Mouse (Mus musculus): ENCODE data around the gene Prr5. TPM values are rescaled to one million over a fixed set of nuclear protein-coding genes. Genes with fewer than 3 reads are reported as not detected.

Gene Prr5
- polyA plus RNA-seq, 1 experiment from 2014 or later: 31.4 TPM

DNA sequence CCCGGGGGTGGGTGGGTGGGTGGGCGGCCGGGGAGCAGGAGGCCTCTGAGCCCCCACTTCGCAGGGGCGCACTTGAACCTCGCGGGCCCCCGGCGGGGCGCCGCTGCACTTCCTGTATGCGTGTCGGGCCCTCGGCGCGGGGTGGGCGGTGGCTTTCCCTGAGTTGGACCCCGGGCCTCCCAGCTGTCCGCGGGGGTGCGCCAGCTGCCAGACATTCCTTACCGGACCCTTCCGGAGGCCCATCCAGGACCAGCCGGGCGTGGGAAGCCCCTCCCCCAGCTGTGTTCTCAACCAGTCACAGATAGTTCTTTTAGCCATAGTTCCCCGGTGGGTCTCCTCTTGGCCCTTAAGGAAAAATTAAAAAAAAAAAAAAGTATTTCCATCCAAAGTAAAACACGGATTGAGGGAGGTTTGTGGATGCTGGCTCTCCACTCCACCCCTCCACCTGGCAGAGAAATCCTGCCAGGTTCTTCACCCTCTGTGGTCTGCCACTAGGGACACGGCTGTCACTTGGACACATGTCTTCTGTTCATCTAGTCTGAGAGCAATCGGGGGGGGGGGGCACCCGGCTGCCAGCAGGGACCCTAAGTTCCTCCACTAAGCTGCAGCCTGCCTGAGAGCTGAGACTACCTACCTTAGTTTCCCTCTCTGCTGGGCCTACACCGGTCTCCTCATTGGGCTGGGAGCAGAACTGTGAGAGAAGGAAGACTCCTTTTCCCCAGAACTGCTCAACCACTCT, 12.2 kb downstream of the Prr5 start:
- Histone ChIP-seq H3K27ac (replicated peaks) (peak overlapping the region; percentile 75), H3K9me3 (replicated peaks) (no peaks in the 10 kb centered on the region), H3K27me3 (no peaks in the 10 kb centered on the region), H3K4me2 (replicated peaks) (peak overlapping the region; percentile 93), H3K9ac (peak overlapping the region; percentile 62), H3K36me3 (no peaks in the 10 kb centered on the region), H3K4me1 (peaks cover 27% of the 10 kb centered on the region), H3K4me3 (replicated peaks) (peak overlapping the region; percentile 76)
- peak; percentile 77 for ATAC-seq (ENCODE audit: insufficient number of reproducible peaks, low FRiP score, low TSS enrichment, low read depth)
- 1% methylated on average over 31 of the region's 31 CpGs for WGBS

DNA sequence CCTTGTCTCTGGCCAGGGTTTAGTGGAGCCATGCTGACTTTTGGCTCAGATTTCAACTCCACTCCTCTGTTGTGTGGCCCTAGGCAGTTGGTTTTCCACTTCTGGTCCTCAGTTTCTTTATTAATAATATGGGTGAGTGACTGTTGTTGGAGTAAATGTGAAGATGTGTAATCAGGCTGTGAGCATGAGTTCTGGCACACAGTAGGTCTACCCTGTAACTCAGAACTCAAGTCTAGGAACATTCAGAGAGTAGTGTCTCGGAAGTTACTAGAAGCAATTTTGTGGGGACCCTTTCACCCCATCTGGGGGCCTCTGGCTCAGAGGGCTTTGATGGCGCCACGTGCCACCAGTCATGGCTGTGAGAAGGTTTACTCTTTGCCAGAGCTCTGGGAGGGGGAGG, 12.8 kb downstream of the Prr5 start:
- H3K9ac ChIP-seq: no peak overlapping the region
- H3K27ac ChIP-seq (replicated peaks): peak overlapping the region; percentile 75; the same call in 1 of the 2 replicates
- WGBS: 66% methylated on average over 3 of the region's 3 CpGs
- ATAC-seq (ENCODE audit: insufficient number of reproducible peaks, low FRiP score, low TSS enrichment, low read depth): no peak
- H3K36me3 ChIP-seq: no peaks in the 10 kb centered on the region
- no peaks in the 10 kb centered on the region for H3K27me3 ChIP-seq
- no peaks in the 10 kb centered on the region for H3K9me3 ChIP-seq (replicated peaks)
- H3K4me2 ChIP-seq (replicated peaks): peak overlapping the region; percentile 93
- H3K4me3 ChIP-seq (replicated peaks): peak overlapping the region; percentile 76
- peaks cover 27% of the 10 kb centered on the region for H3K4me1 ChIP-seq

DNA sequence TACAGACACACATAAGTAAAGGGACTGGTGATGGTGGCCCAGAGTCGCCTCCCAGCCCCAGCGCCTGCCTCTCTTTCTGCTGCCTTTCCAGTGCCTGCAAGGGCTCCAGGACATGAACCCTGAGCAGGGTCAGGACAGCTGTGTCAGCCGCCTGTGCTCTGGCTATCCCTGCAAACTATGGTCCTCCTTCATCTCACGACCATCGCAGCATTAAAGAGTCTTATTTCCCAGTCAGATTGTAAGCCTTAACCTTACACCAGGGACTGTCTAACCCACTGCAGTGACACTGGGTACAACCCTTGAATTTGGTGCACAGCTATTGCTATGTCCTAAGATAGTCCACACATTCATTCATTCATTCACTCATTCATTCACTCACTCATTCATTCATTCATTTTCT, 13.4 kb downstream of the Prr5 start:
- 77% methylated on average over 5 of the region's 5 CpGs for WGBS
- no peak for ATAC-seq (ENCODE audit: insufficient number of reproducible peaks, low FRiP score, low TSS enrichment, low read depth)
- Histone ChIP-seq H3K9ac (no peak overlapping the region), H3K27me3 (no peaks in the 10 kb centered on the region), H3K27ac (replicated peaks) (no peak overlapping the region), H3K36me3 (no peaks in the 10 kb centered on the region; the same call in 1 of the 2 replicates), H3K4me2 (replicated peaks) (peak overlapping the region; percentile 93; the same call in 1 of the 2 replicates), H3K9me3 (replicated peaks) (no peaks in the 10 kb centered on the region), H3K4me3 (replicated peaks) (peak overlapping the region; percentile 76; the same call in 1 of the 2 replicates), H3K4me1 (peaks cover 27% of the 10 kb centered on the region)

DNA sequence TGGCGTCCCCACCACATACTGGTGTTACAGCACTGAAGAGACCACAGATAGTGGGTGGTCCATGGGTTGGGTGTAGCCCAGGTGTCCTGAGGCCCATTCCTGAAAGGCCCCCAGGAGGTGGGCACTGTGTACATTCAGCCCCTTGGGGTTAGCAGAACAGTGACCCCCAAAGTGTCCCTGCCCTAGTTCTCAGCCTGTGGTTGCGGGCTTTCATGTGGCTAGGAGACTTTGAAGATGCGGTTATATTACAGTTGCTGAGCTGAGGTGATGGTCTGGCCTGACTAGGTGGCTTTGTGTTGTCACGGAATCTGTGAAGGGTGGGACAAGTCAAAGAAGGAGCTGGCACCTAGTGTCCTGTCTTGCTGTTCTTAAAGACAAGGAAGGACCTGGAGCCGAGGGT, 15.1 kb downstream of the Prr5 start:
- Histone ChIP-seq H3K9me3 (replicated peaks) (no peaks in the 10 kb centered on the region), H3K36me3 (peaks cover 12% of the 10 kb centered on the region), H3K9ac (no peak overlapping the region), H3K4me2 (replicated peaks) (no peak overlapping the region), H3K4me1 (peaks cover 27% of the 10 kb centered on the region), H3K27me3 (no peaks in the 10 kb centered on the region), H3K27ac (replicated peaks) (no peak overlapping the region), H3K4me3 (replicated peaks) (no peak overlapping the region)
- no peak for ATAC-seq (ENCODE audit: insufficient number of reproducible peaks, low FRiP score, low TSS enrichment, low read depth)
- WGBS: 71% methylated on average over 5 of the region's 5 CpGs

DNA sequence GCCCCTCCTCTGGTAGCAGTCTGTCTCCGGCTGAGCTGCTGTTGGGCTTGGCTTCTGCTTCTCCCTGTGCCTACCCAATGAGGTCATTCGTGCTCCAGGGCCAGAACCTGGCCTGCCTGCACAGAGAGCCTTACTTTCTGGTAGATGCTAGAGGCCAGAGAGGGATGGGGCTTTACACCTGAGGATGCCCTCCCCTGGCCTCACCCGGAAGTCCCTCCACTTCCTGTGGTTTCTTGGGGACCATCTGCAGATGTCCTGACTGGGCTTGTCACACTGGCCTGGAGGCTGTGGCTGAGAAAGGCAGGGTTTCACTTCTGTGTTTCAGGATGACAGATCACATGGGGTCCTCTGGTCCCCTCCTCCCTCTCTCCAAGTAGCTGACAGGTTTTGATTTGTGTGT, 16.0 kb downstream of the Prr5 start:
- no peak overlapping the region for H3K4me2 ChIP-seq (replicated peaks)
- 42% methylated on average over 3 of the region's 3 CpGs for WGBS
- no peak for ATAC-seq (ENCODE audit: insufficient number of reproducible peaks, low FRiP score, low TSS enrichment, low read depth)
- H3K4me3 ChIP-seq (replicated peaks): no peak overlapping the region
- H3K27ac ChIP-seq (replicated peaks): no peak overlapping the region
- H3K27me3 ChIP-seq: no peaks in the 10 kb centered on the region
- no peak overlapping the region for H3K9ac ChIP-seq
- peaks cover 25% of the 10 kb centered on the region for H3K4me1 ChIP-seq
- H3K36me3 ChIP-seq: peaks cover 21% of the 10 kb centered on the region
- no peaks in the 10 kb centered on the region for H3K9me3 ChIP-seq (replicated peaks)

DNA sequence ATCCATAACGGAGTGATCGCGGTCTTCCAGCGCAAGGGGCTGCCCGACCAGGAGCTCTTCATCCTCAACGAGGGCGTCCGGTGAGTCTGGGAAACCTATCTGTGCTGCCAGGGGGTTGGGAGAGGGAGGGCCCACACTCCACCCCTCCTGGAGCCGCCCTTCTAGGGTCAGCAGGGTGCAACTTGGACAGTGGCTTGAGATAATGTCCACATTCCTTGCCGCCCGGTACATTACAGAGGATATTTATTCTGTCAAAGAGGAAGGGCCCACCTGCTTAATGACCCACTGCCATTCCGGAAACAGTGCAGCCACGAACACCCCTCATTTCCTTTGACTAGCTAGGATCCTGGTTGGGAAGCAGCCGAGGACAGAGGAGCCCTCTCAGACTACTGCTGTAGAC, 18.5 kb downstream of the Prr5 start:
- H3K27ac ChIP-seq (replicated peaks): no peak overlapping the region
- 69% methylated on average over 14 of the region's 14 CpGs for WGBS
- H3K9ac ChIP-seq: no peak overlapping the region
- H3K9me3 ChIP-seq (replicated peaks): no peaks in the 10 kb centered on the region
- peaks cover 39% of the 10 kb centered on the region for H3K36me3 ChIP-seq
- no peak overlapping the region for H3K4me2 ChIP-seq (replicated peaks)
- H3K27me3 ChIP-seq: no peaks in the 10 kb centered on the region
- peaks cover 5% of the 10 kb centered on the region; the same call in 1 of the 2 replicates for H3K4me1 ChIP-seq
- H3K4me3 ChIP-seq (replicated peaks): no peak overlapping the region
- no peak for ATAC-seq (ENCODE audit: insufficient number of reproducible peaks, low FRiP score, low TSS enrichment, low read depth)

DNA sequence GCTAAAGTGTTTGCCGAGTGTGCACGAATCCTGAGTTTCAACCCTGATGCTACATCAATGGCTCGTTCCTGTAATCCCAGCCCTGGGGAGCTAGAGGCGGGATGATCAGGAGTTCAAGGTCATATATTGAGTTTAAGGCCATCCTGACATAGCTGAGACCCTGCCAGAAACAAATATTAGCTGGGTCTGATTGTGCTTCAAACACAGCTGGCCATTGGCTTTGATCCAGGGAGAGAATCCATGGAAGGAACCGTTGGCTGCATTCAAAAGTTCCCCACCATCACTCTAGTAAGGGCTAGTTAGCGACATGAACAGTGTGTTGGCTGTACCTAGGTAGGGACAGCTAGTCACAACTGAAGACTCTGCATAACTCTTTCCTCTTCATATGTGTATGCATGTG, 19.9 kb downstream of the Prr5 start:
- Histone ChIP-seq H3K9ac (no peak overlapping the region), H3K4me1 (peaks cover 5% of the 10 kb centered on the region; the same call in 1 of the 2 replicates), H3K9me3 (replicated peaks) (no peaks in the 10 kb centered on the region), H3K27ac (replicated peaks) (no peak overlapping the region), H3K4me3 (replicated peaks) (no peak overlapping the region), H3K27me3 (no peaks in the 10 kb centered on the region), H3K4me2 (replicated peaks) (no peak overlapping the region), H3K36me3 (peaks cover 53% of the 10 kb centered on the region)
- ATAC-seq (ENCODE audit: insufficient number of reproducible peaks, low FRiP score, low TSS enrichment, low read depth): no peak
- WGBS: 85% methylated on average over 6 of the region's 6 CpGs

DNA sequence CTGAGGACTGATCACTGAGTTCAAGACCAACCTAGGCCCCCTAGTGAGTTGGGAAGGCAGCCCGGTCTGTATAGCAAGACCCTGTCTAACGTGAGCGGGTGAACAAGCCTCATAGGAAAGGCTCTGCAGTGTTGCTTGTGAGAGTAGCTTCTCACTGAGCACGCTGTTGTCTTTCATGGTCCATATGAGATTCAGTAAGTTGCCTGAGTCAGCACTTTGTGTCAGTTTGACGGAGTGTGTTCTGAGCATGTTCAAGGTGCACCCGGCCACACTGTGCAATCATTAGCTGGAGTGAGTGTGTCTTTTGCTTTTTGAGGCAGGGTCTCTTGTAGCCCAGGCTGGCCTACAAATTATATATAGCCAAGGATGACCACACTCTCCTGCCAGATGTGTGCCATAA, 22.1 kb downstream of the Prr5 start:
- peaks cover 53% of the 10 kb centered on the region for H3K36me3 ChIP-seq
- ATAC-seq (ENCODE audit: insufficient number of reproducible peaks, low FRiP score, low TSS enrichment, low read depth): no peak
- 90% methylated on average over 6 of the region's 6 CpGs for WGBS

DNA sequence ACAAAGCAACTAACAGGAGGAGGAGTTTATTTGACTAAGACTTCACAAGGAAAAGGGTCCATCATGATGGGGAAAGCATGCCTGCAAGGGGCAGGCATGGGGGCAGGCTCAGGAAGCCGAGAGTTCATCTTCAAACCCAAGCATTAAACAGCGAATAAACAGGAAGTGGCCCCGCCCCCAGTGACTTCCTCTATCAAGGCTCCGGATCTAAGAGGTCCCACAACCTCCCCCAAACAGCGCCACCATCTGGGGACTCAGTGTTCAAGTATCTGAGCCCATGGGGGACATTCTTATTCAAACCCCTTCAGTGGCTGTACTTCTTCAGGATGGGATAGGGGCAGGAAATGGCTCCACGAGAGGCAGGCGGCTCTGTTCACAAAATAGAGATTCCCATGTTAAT, 23.2 kb downstream of the Prr5 start:
- Histone ChIP-seq H3K4me2 (replicated peaks) (no peak overlapping the region), H3K27me3 (no peaks in the 10 kb centered on the region), H3K4me1 (peaks cover 19% of the 10 kb centered on the region), H3K9ac (no peak overlapping the region), H3K9me3 (replicated peaks) (no peaks in the 10 kb centered on the region), H3K4me3 (replicated peaks) (no peak overlapping the region), H3K27ac (replicated peaks) (no peak overlapping the region), H3K36me3 (peaks cover 53% of the 10 kb centered on the region)
- no peak for ATAC-seq (ENCODE audit: insufficient number of reproducible peaks, low FRiP score, low TSS enrichment, low read depth)
- WGBS: 88% methylated on average over 7 of the region's 7 CpGs

More for the DNA sequence above, 22.1 kb downstream of the Prr5 start:
- no peaks in the 10 kb centered on the region for H3K27me3 ChIP-seq
- no peak overlapping the region for H3K9ac ChIP-seq
- no peak overlapping the region for H3K4me3 ChIP-seq (replicated peaks)
- H3K27ac ChIP-seq (replicated peaks): no peak overlapping the region
- peaks cover 8% of the 10 kb centered on the region; the same call in 1 of the 2 replicates for H3K4me1 ChIP-seq
- H3K9me3 ChIP-seq (replicated peaks): no peaks in the 10 kb centered on the region
- H3K4me2 ChIP-seq (replicated peaks): no peak overlapping the region

DNA sequence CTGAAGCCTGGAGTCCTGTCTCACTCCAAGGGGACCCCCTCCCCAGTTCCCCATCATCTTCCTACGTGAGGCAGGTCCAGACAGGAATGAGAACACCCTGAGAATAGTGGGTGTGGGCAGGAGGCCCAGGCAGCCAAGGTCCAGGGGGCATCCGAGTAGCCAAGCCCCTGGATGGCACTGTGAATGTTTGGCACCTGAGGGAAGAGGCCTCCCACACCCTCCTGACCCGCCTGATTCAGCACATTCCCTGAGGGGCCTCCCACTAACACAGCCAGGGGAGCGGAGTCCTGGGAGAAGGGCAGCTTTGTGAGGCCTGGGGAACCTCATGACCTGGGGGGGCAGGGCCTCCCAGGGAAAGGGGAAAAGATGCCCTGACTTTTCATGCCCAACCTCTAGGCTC, 26.6 kb downstream of the Prr5 start:
- Histone ChIP-seq H3K4me2 (replicated peaks) (no peak overlapping the region), H3K36me3 (peaks cover 39% of the 10 kb centered on the region), H3K4me1 (peaks cover 26% of the 10 kb centered on the region), H3K9me3 (replicated peaks) (no peaks in the 10 kb centered on the region), H3K27ac (replicated peaks) (no peak overlapping the region), H3K4me3 (replicated peaks) (no peak overlapping the region), H3K27me3 (no peaks in the 10 kb centered on the region), H3K9ac (no peak overlapping the region)
- ATAC-seq (ENCODE audit: insufficient number of reproducible peaks, low FRiP score, low TSS enrichment, low read depth): no peak
- WGBS: 53% methylated on average over 4 of the region's 4 CpGs

DNA sequence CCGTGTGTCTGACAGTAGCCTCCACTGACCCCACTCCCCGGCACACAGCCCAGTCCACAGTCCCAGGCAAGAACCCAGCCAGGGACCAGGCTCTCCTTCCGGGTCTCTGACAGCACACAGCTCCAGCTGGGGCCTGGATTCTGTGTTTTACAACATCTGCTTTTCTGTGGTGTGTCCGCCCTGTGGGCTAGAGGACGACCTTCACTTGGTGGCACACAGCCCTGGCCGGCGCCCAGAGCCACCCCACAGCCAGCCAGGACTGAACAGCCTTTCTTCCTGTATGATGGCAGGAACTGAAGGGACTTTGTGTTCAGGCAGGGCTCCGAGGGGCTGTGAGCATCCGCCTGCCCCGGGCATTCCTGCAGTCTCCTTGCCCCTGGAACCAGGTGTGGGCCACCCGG, 28.2 kb downstream of the Prr5 start:
- H3K4me2 ChIP-seq (replicated peaks): no peak overlapping the region
- H3K27me3 ChIP-seq: no peaks in the 10 kb centered on the region
- no peak overlapping the region for H3K4me3 ChIP-seq (replicated peaks)
- 34% methylated on average over 11 of the region's 11 CpGs for WGBS
- no peaks in the 10 kb centered on the region for H3K9me3 ChIP-seq (replicated peaks)
- no peak for ATAC-seq (ENCODE audit: insufficient number of reproducible peaks, low FRiP score, low TSS enrichment, low read depth)
- peaks cover 26% of the 10 kb centered on the region for H3K4me1 ChIP-seq
- H3K36me3 ChIP-seq: peaks cover 34% of the 10 kb centered on the region
- peak overlapping the region; percentile 58 for H3K27ac ChIP-seq (replicated peaks)
- no peak overlapping the region for H3K9ac ChIP-seq

DNA sequence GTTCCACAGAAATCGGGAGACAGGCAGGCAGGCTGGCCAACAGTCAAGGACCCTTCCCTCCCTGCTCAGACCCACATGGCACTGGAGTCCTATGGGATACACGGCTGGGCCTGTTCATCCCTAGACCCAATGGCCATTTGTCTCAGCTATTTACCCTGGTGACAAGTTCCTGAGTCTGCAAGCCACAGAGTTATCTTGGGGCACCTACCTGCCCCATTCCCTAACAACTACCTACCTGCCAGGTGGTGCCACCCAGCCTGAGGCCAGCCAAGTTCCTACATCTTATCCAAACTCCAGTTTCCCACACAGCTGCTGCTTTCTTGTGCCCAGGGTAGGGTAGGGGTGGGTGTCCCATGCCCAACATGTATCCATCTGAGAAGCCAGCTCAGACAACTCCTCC, 28.8 kb downstream of the Prr5 start:
- Histone ChIP-seq H3K4me2 (replicated peaks) (no peak overlapping the region), H3K9ac (no peak overlapping the region), H3K9me3 (replicated peaks) (no peaks in the 10 kb centered on the region), H3K27me3 (no peaks in the 10 kb centered on the region), H3K4me3 (replicated peaks) (no peak overlapping the region), H3K36me3 (peaks cover 32% of the 10 kb centered on the region), H3K4me1 (peaks cover 26% of the 10 kb centered on the region), H3K27ac (replicated peaks) (peak overlapping the region; percentile 58; the same call in 1 of the 2 replicates)
- no peak for ATAC-seq (ENCODE audit: insufficient number of reproducible peaks, low FRiP score, low TSS enrichment, low read depth)
- WGBS: 67% methylated on average over 2 of the region's 2 CpGs
